Mouse (Mus musculus) bone marrow macrophage, adult 2 months (primary cell): Measurements from ENCODE around the gene Ccdc63. TPM values are rescaled to one million over a fixed set of nuclear protein-coding genes. Genes with fewer than 3 reads are reported as not detected.
"Not testable (repeated sequence)": the region's sequence is repeated elsewhere in the genome, so short reads cannot be mapped to it uniquely, and the experiment has no call there.

Experiments
- H3K27ac ChIP-seq: 2 replicates; pipeline ENCODE4 v1.5.1; 2012; ENCODE audit warnings: low read depth, low read length; ENCODE audit not compliant: insufficient read depth
- H3K4me1 ChIP-seq: 2 replicates; pipeline ENCODE4 v1.6.1; 2012; ENCODE audit warnings: low read length; ENCODE audit not compliant: control insufficient read depth, insufficient read depth
- H3K4me3 ChIP-seq: 2 replicates; pipeline ENCODE4 v1.5.1; 2012; ENCODE audit warnings: mild to moderate bottlenecking, low read length, moderate library complexity; ENCODE audit not compliant: insufficient read depth
- CTCF ChIP-seq: IDR thresholded peaks from 2 replicates; pipeline ENCODE4 v1.5.1; 2012; ENCODE audit warnings: low read depth, mild to moderate bottlenecking, low read length, moderate library complexity
- POLR2A ChIP-seq: IDR thresholded peaks from 2 replicates; pipeline ENCODE4 v1.6.1; 2012; ENCODE audit warnings: mild to moderate bottlenecking, low read depth, low read length, borderline replicate concordance
- polyA plus RNA-seq: library from polyadenylated mRNA; stranded (reverse); fragments of >200 nt; gene quantifications from 2 replicates; pipeline ENCODE4 v1.2.4, GENCODE M21; 2012; ENCODE audit not compliant: missing spikeins, insufficient read depth, insufficient read length

The Ccdc63 gene
- polyA plus RNA-seq: 1.8 and 2.5 TPM in 2 replicates

- TF ChIP-seq POLR2A (no peak), CTCF (no peak)
- Histone ChIP-seq H3K27ac (no peak within 1 kb of the TSS), H3K4me1 (peaks cover 24% of the 10 kb centered on the region)
These were observed at the start of gene Ccdc63 for GRCm38 (mm10) chr5:122140723-122141122. Gene Ccdc63, minus strand, starts transcription at chr5:122140823.

GRCm38 (mm10) chr5:122189115-122189514 is 48.5 kb upstream of the Ccdc63 start:
- Histone ChIP-seq H3K27ac (no peak overlapping the region), H3K4me3 (no peak overlapping the region), H3K4me1 (no peaks in the 10 kb centered on the region)
- TF ChIP-seq CTCF (no peak), POLR2A (no peak)

More at GRCm38 (mm10) chr5:122140723-122141122, at the start of gene Ccdc63:
- no peak within 1 kb of the TSS for H3K4me3 ChIP-seq

DNA sequence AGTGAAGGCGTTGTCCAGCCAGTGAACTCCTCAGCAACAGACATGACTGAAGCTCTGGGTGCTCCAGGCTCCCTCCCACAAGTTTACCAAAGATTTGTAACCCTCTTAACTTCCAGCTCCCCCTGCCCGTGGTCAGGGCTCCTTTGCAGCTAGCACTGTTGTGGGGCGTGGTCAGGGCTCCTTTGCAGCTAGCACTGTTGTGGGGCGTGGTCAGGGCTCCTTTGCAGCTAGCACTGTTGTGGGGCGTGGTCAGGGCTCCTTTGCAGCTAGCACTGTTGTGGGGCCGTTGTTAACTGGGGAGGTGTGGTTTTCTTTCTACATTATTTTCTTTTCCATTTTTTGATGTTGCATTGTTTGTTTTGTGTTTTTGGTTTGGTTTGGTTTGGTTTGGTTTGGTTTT is 44.2 kb upstream of the Ccdc63 start:
- H3K4me1 ChIP-seq, H3K4me3 ChIP-seq, H3K27ac ChIP-seq: not testable (repeated sequence)

GRCm38 (mm10) chr5:122184283-122184806 is 43.7 kb upstream of the Ccdc63 start:
- Histone ChIP-seq H3K4me1 (peaks cover under 1% of the 10 kb centered on the region), H3K27ac (no peak overlapping the region), H3K4me3 (no peak overlapping the region)
- TF ChIP-seq CTCF (no peak), POLR2A (no peak)

GRCm38 (mm10) chr5:122179665-122180064 is 39.0 kb upstream of the Ccdc63 start:
- TF ChIP-seq CTCF: no peak
- no peak for TF ChIP-seq POLR2A
- Histone ChIP-seq H3K27ac (no peak overlapping the region), H3K4me3 (no peak overlapping the region)

GRCm38 (mm10) chr5:122176398-122176797 is 35.8 kb upstream of the Ccdc63 start:
- H3K27ac ChIP-seq: no peak overlapping the region
- TF ChIP-seq POLR2A (no peak), CTCF (peak; percentile 57)
- peaks cover 5% of the 10 kb centered on the region for H3K4me1 ChIP-seq
- H3K4me3 ChIP-seq: no peak overlapping the region

More at GRCm38 (mm10) chr5:122179665-122180064, 39.0 kb upstream of the Ccdc63 start:
- H3K4me1 ChIP-seq: peaks cover 5% of the 10 kb centered on the region

- peaks cover 5% of the 10 kb centered on the region for H3K4me1 ChIP-seq
- TF ChIP-seq CTCF (no peak), POLR2A (no peak)
- no peak overlapping the region for H3K27ac ChIP-seq
- H3K4me3 ChIP-seq: no peak overlapping the region
These were observed 35.3 kb upstream of the Ccdc63 start for GRCm38 (mm10) chr5:122175961-122176360.

GRCm38 (mm10) chr5:122175402-122175801 is 34.8 kb upstream of the Ccdc63 start:
- Histone ChIP-seq H3K4me3 (no peak overlapping the region), H3K4me1 (peaks cover 5% of the 10 kb centered on the region), H3K27ac (no peak overlapping the region)
- TF ChIP-seq CTCF (no peak), POLR2A (no peak)

- no peak overlapping the region for H3K27ac ChIP-seq
- H3K4me3 ChIP-seq: no peak overlapping the region
- H3K4me1 ChIP-seq: no peaks in the 10 kb centered on the region
- TF ChIP-seq CTCF (no peak), POLR2A (no peak)
These were observed 30.4 kb upstream of the Ccdc63 start for GRCm38 (mm10) chr5:122171058-122171457.

GRCm38 (mm10) chr5:122168344-122169069 is 27.9 kb upstream of the Ccdc63 start:
- Histone ChIP-seq H3K4me1 (peaks cover 8% of the 10 kb centered on the region), H3K4me3 (no peak overlapping the region), H3K27ac (no peak overlapping the region)
- no peak for TF ChIP-seq CTCF
- no peak for TF ChIP-seq POLR2A
